Mouse (Mus musculus) MEL (cell line): Measurements from ENCODE around the gene Pah. TPM values are rescaled to one million over a fixed set of nuclear protein-coding genes. Genes with fewer than 3 reads are reported as not detected.

Source experiments
- DNase-seq: peaks from one replicate; pipeline ENCODE4 v3.0.0; 2011; ENCODE audit warnings: low read depth, low spot score
- H3K27ac ChIP-seq: 2 replicates; pipeline ENCODE4 v1.5.1; 2012; ENCODE audit warnings: low read depth, mild to moderate bottlenecking, control low read depth, low read length, moderate library complexity; ENCODE audit not compliant: control insufficient read depth
- H3K27me3 ChIP-seq, 2 experiments: fragments of 150-350 bp in 1 of 2; sonication (generic) in 1 of 2; 2 replicates each; pipeline ENCODE4 v1.6.1; 2012; ENCODE audit warnings: low read length in 2 of 2, mild to moderate bottlenecking in 2 of 2, improper control_type of control experiment in 1 of 2, moderate library complexity in 1 of 2; ENCODE audit not compliant: insufficient read depth in 2 of 2, control insufficient read depth in 1 of 2
- H3K36me3 ChIP-seq, 2 experiments: 2 replicates each; pipeline ENCODE4 v1.6.1; 2012 to 2014; ENCODE audit warnings: low read length in 2 of 2, improper control_type of control experiment in 1 of 2, inconsistent platforms in 1 of 2, mild to moderate bottlenecking in 1 of 2; ENCODE audit not compliant: insufficient read depth in 2 of 2, control insufficient read depth in 1 of 2
- H3K4me1 ChIP-seq, 2 experiments: fragments of 150-350 bp in 1 of 2; sonication (generic) in 1 of 2; 2 replicates each; pipeline ENCODE4 v1.6.1; 2012; ENCODE audit warnings: low read length in 2 of 2, improper control_type of control experiment in 1 of 2, mild to moderate bottlenecking in 1 of 2; ENCODE audit not compliant: insufficient read depth in 2 of 2, control insufficient read depth in 1 of 2
- H3K4me3 ChIP-seq, 2 experiments: fragments of 150-350 bp in 1 of 2; sonication (generic) in 1 of 2; 2 replicates each; pipeline ENCODE4 v1.5.1; 2012; ENCODE audit warnings: low read depth in 2 of 2, low read length in 2 of 2, mild to moderate bottlenecking in 2 of 2, moderate library complexity in 2 of 2, control low read depth in 1 of 2, improper control_type of control experiment in 1 of 2; ENCODE audit not compliant: control insufficient read depth in 1 of 2, insufficient read depth in 1 of 2
- H3K79me2 ChIP-seq: 2 replicates; pipeline ENCODE4 v1.6.1; 2012; ENCODE audit warnings: mild to moderate bottlenecking, low read length, moderate library complexity; ENCODE audit not compliant: control insufficient read depth, poor library complexity, insufficient read depth
- H3K9ac ChIP-seq: 2 replicates; pipeline ENCODE4 v1.6.1; 2012; ENCODE audit warnings: low read depth, mild to moderate bottlenecking, control low read depth, low read length, moderate library complexity; ENCODE audit not compliant: control insufficient read depth, poor library complexity, severe bottlenecking
- H3K9me3 ChIP-seq: fragments of 150-350 bp; sonication (generic); replicated peaks from 2 replicates; pipeline ENCODE4 v1.6.1; 2012; ENCODE audit warnings: mild to moderate bottlenecking, low read length, improper control_type of control experiment, moderate library complexity; ENCODE audit not compliant: insufficient read depth
- GABPA ChIP-seq: IDR thresholded peaks from 2 replicates; pipeline ENCODE4 v1.6.1; 2012; ENCODE audit warnings: low read depth, mild to moderate bottlenecking, inconsistent platforms, low read length, improper control_type of control experiment, moderate library complexity
- MEF2A ChIP-seq: IDR thresholded peaks from 2 replicates; pipeline ENCODE4 v1.6.1; 2014; ENCODE audit warnings: low read depth, mild to moderate bottlenecking, inconsistent platforms, low read length, improper control_type of control experiment; ENCODE audit not compliant: poor library complexity, insufficient replicate concordance, severe bottlenecking; ENCODE audit errors: extremely low read depth
- MXI1 ChIP-seq: IDR thresholded peaks from 2 replicates; pipeline ENCODE4 v1.6.1; 2011; ENCODE audit warnings: mild to moderate bottlenecking, low read depth, low read length, improper control_type of control experiment
- NRF1 ChIP-seq: IDR thresholded peaks from 2 replicates; pipeline ENCODE4 v1.6.1; 2014; ENCODE audit warnings: low read depth, mild to moderate bottlenecking, inconsistent platforms, low read length, improper control_type of control experiment, moderate library complexity; ENCODE audit not compliant: poor library complexity, insufficient read depth, severe bottlenecking
- POLR2A ChIP-seq, 2 experiments: IDR thresholded peaks; 2 replicates each; pipeline ENCODE4 v1.6.1; 2011 to 2012; ENCODE audit warnings: low read length in 2 of 2, mild to moderate bottlenecking in 2 of 2, control low read depth in 1 of 2, improper control_type of control experiment in 1 of 2, low read depth in 1 of 2, moderate library complexity in 1 of 2; ENCODE audit not compliant: control insufficient read depth in 1 of 2, insufficient read depth in 1 of 2, poor library complexity in 1 of 2
- POLR2AphosphoS5 ChIP-seq: IDR thresholded peaks from 2 replicates; pipeline ENCODE4 v1.6.1; 2012; ENCODE audit warnings: low read depth, borderline replicate concordance, mild to moderate bottlenecking, inconsistent platforms, low read length, moderate library complexity, mixed read lengths
- RAD21 ChIP-seq: IDR thresholded peaks from 2 replicates; pipeline ENCODE4 v1.6.1; 2011; ENCODE audit warnings: mild to moderate bottlenecking, low read depth, low read length, improper control_type of control experiment
- TAL1 ChIP-seq: IDR thresholded peaks from 2 replicates; pipeline ENCODE4 v1.6.1; 2012; ENCODE audit warnings: mild to moderate bottlenecking, inconsistent platforms, low read length, moderate library complexity, mixed read lengths
- TCF12 ChIP-seq: IDR thresholded peaks from 2 replicates; pipeline ENCODE4 v1.6.1; 2014; ENCODE audit warnings: low read depth, mild to moderate bottlenecking, inconsistent platforms, low read length, improper control_type of control experiment, moderate library complexity
- UBTF ChIP-seq: IDR thresholded peaks from 2 replicates; pipeline ENCODE4 v1.6.1; 2012; ENCODE audit warnings: low read depth, mild to moderate bottlenecking, inconsistent platforms, low read length, improper control_type of control experiment, moderate library complexity, borderline replicate concordance; ENCODE audit not compliant: insufficient read depth
- ZKSCAN1 ChIP-seq: IDR thresholded peaks from 2 replicates; pipeline ENCODE4 v1.6.1; 2012; ENCODE audit warnings: low read depth, mild to moderate bottlenecking, inconsistent platforms, low read length, improper control_type of control experiment, moderate library complexity
- ZNF384 ChIP-seq: IDR thresholded peaks from 2 replicates; pipeline ENCODE4 v1.6.1; 2012; ENCODE audit warnings: low read depth, mild to moderate bottlenecking, inconsistent platforms, low read length, improper control_type of control experiment
- polyA plus RNA-seq, 2 experiments: library from polyadenylated mRNA; stranded (reverse) in 1 of 2; unstranded in 1 of 2; fragments of >175 nt in 1 of 2; fragments of >200 nt in 1 of 2; gene quantifications; 2 replicates each; pipeline versions ENCODE4 v1.2.1 to v1.2.4; 2012; ENCODE audit warnings: low replicate concordance in 2 of 2, low read depth in 1 of 2; ENCODE audit not compliant: insufficient read length in 2 of 2, insufficient read depth in 1 of 2, missing spikeins in 1 of 2
- total RNA-seq: library from RNA; depleted of rRNA; stranded (reverse); fragments of 300-350 nt; gene quantifications from 2 replicates; pipeline ENCODE4 v1.2.3, GENCODE M21; 2012

Pah gene
- total and polyA plus RNA-seq, 3 experiments: not detected

GRCm38 (mm10) chr10:87500926-87501658, 20.5 kb upstream of the Pah start:
- Histone ChIP-seq H3K27ac (no peak overlapping the region), H3K79me2 (no peaks in the 10 kb centered on the region), H3K4me1 (no peaks in the 10 kb centered on the region), H3K9me3 (no peaks in the 10 kb centered on the region), H3K4me3 (no peak overlapping the region), H3K9ac (no peak overlapping the region), H3K27me3 (no peaks in the 10 kb centered on the region), H3K36me3 (no peaks in the 10 kb centered on the region)
- TF ChIP-seq GABPA: no peak
- no peak for DNase-seq

DNA sequence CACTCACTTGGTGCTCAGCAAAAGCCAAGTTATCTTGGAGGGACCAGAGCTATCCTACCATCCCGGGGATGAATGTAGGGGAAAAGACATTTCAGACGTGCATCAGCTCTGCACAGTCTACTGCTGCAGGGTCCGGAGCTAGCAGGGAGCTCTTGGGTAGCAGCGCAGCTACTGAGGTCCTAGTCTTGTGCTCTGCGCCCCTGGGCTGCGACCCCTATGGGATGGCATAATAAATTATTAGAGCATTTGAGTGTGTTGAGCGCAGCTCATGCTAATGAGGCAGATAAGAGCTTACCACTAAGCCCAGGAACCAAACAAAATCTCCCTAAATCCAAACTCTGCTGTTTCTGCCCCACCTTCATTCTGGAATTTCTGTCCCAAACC, 19.9 kb upstream of the Pah start:
- Histone ChIP-seq H3K9ac (no peak overlapping the region), H3K36me3 (no peaks in the 10 kb centered on the region), H3K79me2 (no peaks in the 10 kb centered on the region), H3K27ac (no peak overlapping the region), H3K9me3 (no peaks in the 10 kb centered on the region), H3K4me1 (no peaks in the 10 kb centered on the region), H3K4me3 (no peak overlapping the region), H3K27me3 (no peaks in the 10 kb centered on the region)
- TF ChIP-seq MEF2A: no peak
- no peak for TF ChIP-seq NRF1
- TF ChIP-seq POLR2AphosphoS5: no peak
- no peak for TF ChIP-seq GABPA
- no peak for TF ChIP-seq MXI1
- no peak for TF ChIP-seq RAD21
- no peak for DNase-seq

DNA sequence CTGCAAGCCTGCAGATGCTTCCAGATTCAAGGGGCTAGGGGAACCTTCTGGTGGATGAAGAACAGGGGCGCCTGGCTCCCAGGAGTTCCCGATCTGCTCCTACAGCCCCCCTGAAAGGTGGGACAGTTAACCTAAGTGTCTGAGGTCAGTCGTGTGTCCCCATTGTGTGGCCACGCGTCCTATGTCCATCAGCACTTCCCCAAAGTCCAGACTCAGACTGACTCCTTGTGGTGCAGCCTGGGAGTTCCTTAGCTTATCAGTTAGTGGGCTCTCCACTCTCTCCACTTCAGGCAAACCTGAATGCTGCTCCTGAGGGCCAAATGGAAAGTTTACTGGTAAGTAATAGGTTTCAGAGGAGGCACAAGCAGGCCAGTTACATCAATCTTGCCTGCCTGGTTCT, 19.3 kb upstream of the Pah start:
- H3K36me3 ChIP-seq: no peaks in the 10 kb centered on the region
- no peaks in the 10 kb centered on the region for H3K79me2 ChIP-seq
- H3K27ac ChIP-seq: no peak overlapping the region
- H3K9me3 ChIP-seq: no peaks in the 10 kb centered on the region
- H3K4me1 ChIP-seq: no peaks in the 10 kb centered on the region
- DNase-seq: no peak
- no peak overlapping the region for H3K9ac ChIP-seq
- H3K4me3 ChIP-seq: no peak overlapping the region
- no peaks in the 10 kb centered on the region for H3K27me3 ChIP-seq
- TF ChIP-seq NRF1 (no peak), ZKSCAN1 (no peak), RAD21 (no peak), TCF12 (no peak), ZNF384 (no peak), UBTF (no peak), TAL1 (no peak), MEF2A (no peak), POLR2A (IDR thresholded peaks at IDR 0.05; ENCODE audit: control insufficient read depth in 1 of 2, insufficient read depth in 1 of 2, low read depth in 1 of 2, low read length in 2 of 2, poor library complexity in 1 of 2) (no peak)
